Mouse (Mus musculus) embryonic facial prominence, embryonic 13.5 days (tissue): ENCODE data around the gene AY761184. TPM values are rescaled to one million over a fixed set of nuclear protein-coding genes. Genes with fewer than 3 reads are reported as not detected.
"Not testable (repeated sequence)": the region's sequence is repeated elsewhere in the genome, so short reads cannot be mapped to it uniquely, and the experiment has no call there.

Source experiments
- ATAC-seq: fragments of 200-750 bp; cut with Nextera tagmentation; 2 replicates; pipeline ENCODE4 v1.8.0; 2017; ENCODE audit warnings: low read depth; ENCODE audit not compliant: insufficient number of reproducible peaks, insufficient read depth, low FRiP score, low TSS enrichment
- H3K27ac ChIP-seq: fragments of 300-500 bp; sonication (generic); 2 replicates; pipeline ENCODE4 v1.5.1; 2015; ENCODE audit warnings: moderate library complexity, mild to moderate bottlenecking, inconsistent platforms
- H3K27me3 ChIP-seq: fragments of 300-500 bp; sonication (generic); 2 replicates; pipeline ENCODE4 v1.6.1; 2015; ENCODE audit warnings: mild to moderate bottlenecking, inconsistent platforms
- H3K36me3 ChIP-seq: fragments of 300-500 bp; sonication (generic); 2 replicates; pipeline ENCODE4 v1.6.1; 2015; ENCODE audit warnings: mild to moderate bottlenecking, inconsistent platforms
- H3K4me1 ChIP-seq: fragments of 300-500 bp; sonication (generic); 2 replicates; pipeline ENCODE4 v1.6.1; 2015; ENCODE audit warnings: inconsistent platforms
- H3K4me2 ChIP-seq: fragments of 300-500 bp; sonication (generic); 2 replicates; pipeline ENCODE4 v1.6.1; 2015; ENCODE audit warnings: moderate library complexity, mild to moderate bottlenecking, inconsistent platforms
- H3K4me3 ChIP-seq: fragments of 300-500 bp; sonication (generic); 2 replicates; pipeline ENCODE4 v1.5.1; 2015; ENCODE audit warnings: mild to moderate bottlenecking, inconsistent platforms
- H3K9ac ChIP-seq: fragments of 300-500 bp; sonication (generic); 2 replicates; pipeline ENCODE4 v1.6.1; 2015; ENCODE audit warnings: mild to moderate bottlenecking, inconsistent platforms
- H3K9me3 ChIP-seq: fragments of 300-500 bp; sonication (generic); 2 replicates; pipeline ENCODE4 v1.6.1; 2016; ENCODE audit warnings: inconsistent platforms
- WGBS: fragments of 180-500 bp; shearing (Covaris S2); methylation state at CpG from one replicate; pipeline ENCODE4 v1.1.7; 2015; ENCODE audit warnings: mixed read lengths; 5-methylcytosine and 5-hydroxymethylcytosine counted together
- polyA plus RNA-seq: library from polyadenylated mRNA; unstranded; fragments of >200 nt; fragmentation: Nextera tagmentation; extraction: Ambion mirVana; gene quantifications from 2 replicates; pipeline ENCODE4 v1.2.1, GENCODE M21; 2015

AY761184 gene
- not detected in 2 replicates for polyA plus RNA-seq

DNA sequence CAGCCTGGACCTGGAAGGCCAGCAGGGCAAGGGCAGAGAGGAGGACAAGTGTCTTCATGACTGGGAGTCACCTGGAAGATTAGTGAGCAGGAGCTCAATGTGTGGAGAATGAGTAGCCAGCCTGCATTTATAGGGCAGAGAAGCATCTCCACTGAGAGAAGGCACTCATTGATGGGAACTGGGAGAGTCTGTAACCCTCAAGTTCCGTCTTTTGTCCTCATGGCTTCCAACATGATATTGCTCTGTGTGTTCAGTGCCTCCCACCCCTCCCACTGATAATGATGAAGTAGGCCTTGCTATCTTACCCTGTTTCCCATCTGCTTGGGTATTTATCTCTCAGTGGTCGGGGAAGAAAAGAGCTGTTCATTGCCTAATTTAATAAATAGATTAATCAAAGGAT is at the start of gene AY761184:
Gene AY761184 (minus strand): TSS at position 101 of the 400 bp plus-strand sequence.
- not testable (repeated sequence) for ATAC-seq, H3K4me1 ChIP-seq, H3K9ac ChIP-seq, H3K36me3 ChIP-seq, H3K4me3 ChIP-seq, H3K27me3 ChIP-seq, H3K9me3 ChIP-seq, H3K4me2 ChIP-seq, H3K27ac ChIP-seq
- WGBS, result 66% methylated on average over 2 of the region's 2 CpGs

DNA sequence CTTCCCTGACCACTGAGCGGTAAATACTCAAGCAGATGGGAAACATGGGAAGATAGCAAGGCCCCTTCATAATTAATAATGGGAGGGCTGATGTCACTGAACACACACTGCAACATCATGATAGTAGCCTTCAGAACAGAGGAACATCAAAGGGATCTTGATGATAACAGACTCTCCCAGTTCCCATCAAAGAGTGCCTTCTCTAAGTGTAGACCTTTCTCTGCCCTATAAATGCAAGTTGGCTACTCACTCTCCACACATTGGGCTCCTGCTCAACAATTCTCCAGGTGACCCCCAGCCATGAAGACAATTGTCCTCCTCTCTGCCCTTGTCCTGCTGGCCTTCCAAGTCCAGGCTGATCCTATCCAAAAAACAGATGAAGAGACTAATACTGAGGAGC is 37.9 kb downstream of the AY761184 start, which contains the start of gene Defa34:
Gene Defa34 (plus strand): TSS at position 301 of the 400 bp plus-strand sequence.
- ATAC-seq, H3K4me1 ChIP-seq, H3K9ac ChIP-seq, H3K27ac ChIP-seq, H3K36me3 ChIP-seq, H3K4me2 ChIP-seq, H3K4me3 ChIP-seq, H3K9me3 ChIP-seq, H3K27me3 ChIP-seq: not testable (repeated sequence)
- 91% methylated on average over 1 of the region's 1 CpGs for WGBS

DNA sequence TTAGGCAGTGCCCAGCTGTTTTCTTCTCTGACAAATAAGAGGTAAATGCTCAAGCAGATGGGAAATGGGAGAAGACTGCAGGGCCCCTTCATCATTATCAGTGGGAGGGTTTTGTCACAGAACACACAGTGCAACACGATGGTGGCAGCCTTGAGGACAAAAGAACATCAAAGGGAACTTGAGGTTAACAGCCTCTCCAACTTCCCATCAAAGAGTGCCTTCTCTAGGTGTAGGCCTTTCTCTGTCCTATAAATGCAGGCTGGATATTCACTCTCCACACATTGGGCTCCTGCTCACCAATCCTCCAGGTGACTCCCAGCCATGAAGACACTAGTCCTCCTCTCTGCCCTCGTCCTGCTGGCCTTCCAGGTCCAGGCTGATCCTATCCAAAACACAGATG is 48.0 kb downstream of the AY761184 start, which contains the start of gene Defa17:
Gene Defa17 (plus strand): TSS at position 301 of the 400 bp plus-strand sequence.
- H3K9ac ChIP-seq, H3K9me3 ChIP-seq, H3K4me2 ChIP-seq, H3K4me1 ChIP-seq, ATAC-seq, H3K27ac ChIP-seq, H3K4me3 ChIP-seq, H3K27me3 ChIP-seq, H3K36me3 ChIP-seq: not testable (repeated sequence)
- WGBS, result no CpG with 5 or more reads among the region's 2 CpGs

Other genes starting within 250 kb of the AY761184 start
- 0.83 TPM in 1 of 2 replicates, not detected in the other for gene Gm7849, start 247.1 kb downstream of the AY761184 start, polyA plus RNA-seq
- gene Defa20, start 194.4 kb downstream of the AY761184 start, polyA plus RNA-seq, result not detected in 2 replicates
- not detected in 2 replicates for gene Defa32, start 174.6 kb downstream of the AY761184 start, polyA plus RNA-seq
- 1.3 TPM in 1 of 2 replicates, not detected in the other for gene Defa37, start 138.3 kb downstream of the AY761184 start, polyA plus RNA-seq
- not detected in 2 replicates for gene Defa28, start 120.6 kb downstream of the AY761184 start, polyA plus RNA-seq
- gene Gm7861, start 109.1 kb downstream of the AY761184 start, polyA plus RNA-seq, result not detected in 2 replicates
- gene Defa26, start 85.5 kb downstream of the AY761184 start, polyA plus RNA-seq, result not detected in 2 replicates
- not detected in 2 replicates for gene Defa17, start 47.9 kb downstream of the AY761184 start, polyA plus RNA-seq
- not detected in 2 replicates for gene Defa34, start 37.8 kb downstream of the AY761184 start, polyA plus RNA-seq
- 2.5 TPM in 1 of 2 replicates, not detected in the other for gene Defa24, start 30.8 kb upstream of the AY761184 start, polyA plus RNA-seq
- gene Defb50, start 119.9 kb upstream of the AY761184 start, polyA plus RNA-seq, result not detected in 2 replicates
- not detected in 2 replicates for gene Defb2, start 136.3 kb upstream of the AY761184 start, polyA plus RNA-seq
- not detected in 2 replicates for gene Defb10, start 155.3 kb upstream of the AY761184 start, polyA plus RNA-seq
- not detected in 2 replicates for gene Defb9, start 181.8 kb upstream of the AY761184 start, polyA plus RNA-seq
- gene Defb11, start 202.8 kb upstream of the AY761184 start, polyA plus RNA-seq, result not detected in 2 replicates
- not detected in 2 replicates for gene Defb15, start 229.1 kb upstream of the AY761184 start, polyA plus RNA-seq
- gene Defb35, start 234.7 kb upstream of the AY761184 start, polyA plus RNA-seq, result not detected in 2 replicates
- not detected in 2 replicates for gene Defb13, start 243.1 kb upstream of the AY761184 start, polyA plus RNA-seq